Mouse (Mus musculus) heart, postnatal 0 days (tissue): ENCODE data around the gene Ergic3.

Experiments
- CTCF ChIP-seq: IDR thresholded peaks from 2 replicates; pipeline ENCODE4 v1.5.1; 2016; ENCODE audit warnings: antibody characterized with exemption, control low read depth, low read depth
- EP300 ChIP-seq: IDR thresholded peaks from 2 replicates; pipeline ENCODE4 v1.6.1; 2016; ENCODE audit warnings: antibody characterized with exemption, low read depth

DNA sequence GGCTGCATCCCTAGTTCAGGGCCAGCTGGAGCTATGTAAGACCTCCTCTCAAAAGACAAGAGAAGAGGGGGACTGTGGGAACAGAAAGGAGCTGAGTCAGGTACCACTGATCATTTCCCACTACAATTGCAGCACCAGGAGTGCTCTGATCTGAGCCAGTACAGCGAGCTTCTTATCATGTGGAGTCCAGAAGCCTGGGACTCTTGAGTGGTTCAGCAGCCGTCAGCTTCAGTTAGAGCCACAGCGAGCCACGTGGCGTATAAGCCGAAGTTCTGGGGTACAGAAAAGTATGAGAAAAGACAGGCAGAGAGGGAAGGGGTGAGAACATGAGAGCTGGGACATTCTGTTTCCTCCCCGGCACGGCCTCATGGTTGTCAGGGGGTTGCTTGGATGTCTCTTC, 13.4 kb downstream of the Ergic3 start:
- no peak for TF ChIP-seq CTCF
- no peak for TF ChIP-seq EP300
